Mouse (Mus musculus) G1E (cell line): ENCODE data around the gene Fcgr3. TPM values are rescaled to one million over a fixed set of nuclear protein-coding genes. Genes with fewer than 3 reads are reported as not detected.
"Not testable (repeated sequence)": the region's sequence is repeated elsewhere in the genome, so short reads cannot be mapped to it uniquely, and the experiment has no call there.

Source experiments
- ATAC-seq: 2 replicates; pipeline ENCODE4 v1.8.0; 2016; ENCODE audit warnings: mild to moderate bottlenecking; ENCODE audit not compliant: insufficient number of reproducible peaks, poor library complexity, low FRiP score, severe bottlenecking; ENCODE audit errors: extremely low read depth
- DNase-seq: peaks from one replicate; pipeline ENCODE4 v3.0.0; 2012; ENCODE audit warnings: low spot score
- H3K27me3 ChIP-seq: 2 replicates; pipeline ENCODE4 v1.6.1; 2012; ENCODE audit warnings: mild to moderate bottlenecking, low read length, inconsistent platforms; ENCODE audit not compliant: insufficient read depth
- H3K36me3 ChIP-seq: replicated peaks from 2 replicates; pipeline ENCODE3; 2012; ENCODE audit warnings: mild to moderate bottlenecking, inconsistent platforms
- H3K4me1 ChIP-seq: 2 replicates; pipeline ENCODE4 v1.6.1; 2012; ENCODE audit warnings: low read depth, low read length, inconsistent platforms, mixed read lengths; ENCODE audit not compliant: insufficient read depth
- H3K4me3 ChIP-seq: 2 replicates; pipeline ENCODE4 v1.5.1; 2012; ENCODE audit warnings: low read depth, mild to moderate bottlenecking, inconsistent platforms, low read length, moderate library complexity, mixed read lengths
- H3K9me3 ChIP-seq: replicated peaks from 2 replicates; pipeline ENCODE4 v1.6.1; 2012; ENCODE audit warnings: inconsistent platforms
- CTCF ChIP-seq: IDR thresholded peaks from 2 replicates; pipeline ENCODE4 v1.5.1; 2012; ENCODE audit warnings: low read depth, low read length, inconsistent platforms, mixed read lengths
- GATA1 ChIP-seq: IDR thresholded peaks from 2 replicates; pipeline ENCODE4 v1.6.1; 2012; ENCODE audit warnings: borderline replicate concordance, low read length, inconsistent platforms, mixed read lengths
- GATA2 ChIP-seq: IDR thresholded peaks from 2 replicates; pipeline ENCODE4 v1.6.1; 2012; ENCODE audit warnings: low read depth, low read length, inconsistent platforms, borderline replicate concordance
- POLR2AphosphoS5 ChIP-seq: IDR thresholded peaks from 2 replicates; pipeline ENCODE4 v1.6.1; 2012; ENCODE audit warnings: low read depth, low read length, inconsistent platforms; ENCODE audit not compliant: insufficient replicate concordance
- TAL1 ChIP-seq: conservative IDR thresholded peaks from 2 replicates; pipeline ENCODE4 v1.6.1; 2012; ENCODE audit warnings: low read depth, low read length, inconsistent platforms, mixed read lengths
- polyA plus RNA-seq: library from polyadenylated mRNA; stranded (reverse); fragments of >175 nt; gene quantifications from 2 replicates; pipeline ENCODE4 v1.2.3, GENCODE M21; 2012
- total RNA-seq, 2 experiments: library from RNA; stranded (forward) in 1 of 2; stranded (reverse) in 1 of 2; fragments of 200-1000 nt in 1 of 2; fragments of >200 nt in 1 of 2; fragmentation: Nextera tagmentation in 1 of 2; gene quantifications; 2 replicates each; pipeline ENCODE4 v1.2.3; 2014 to 2017

The Fcgr3 gene
- total and polyA plus RNA-seq, 3 experiments, result 1.5 to 99.6 (median 9.3) TPM

DNA sequence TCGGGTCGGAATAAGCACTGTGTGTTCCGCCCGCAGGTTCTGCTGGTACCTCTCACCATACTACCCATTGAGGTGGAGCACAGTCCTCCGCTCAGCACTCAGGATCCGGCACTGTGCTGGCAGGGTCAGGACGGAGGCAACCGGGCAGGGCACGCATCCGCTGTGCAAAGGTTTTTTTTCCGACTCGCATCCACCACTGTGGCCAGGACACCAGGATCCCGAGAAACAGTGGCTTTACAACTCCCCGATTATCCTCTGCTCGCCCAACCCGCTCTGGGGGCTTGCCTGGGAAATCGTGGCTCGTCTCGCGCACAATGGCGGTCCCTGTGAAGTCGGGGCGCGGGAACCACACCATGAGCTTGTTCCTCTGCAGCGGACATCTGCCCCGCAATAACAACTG, 21.0 kb upstream of the Fcgr3 start:
- TF ChIP-seq POLR2AphosphoS5 (no peak), CTCF (no peak), TAL1 (no peak), GATA1 (no peak), GATA2 (no peak)
- Histone ChIP-seq H3K36me3 (no peaks in the 10 kb centered on the region), H3K27me3 (no peaks in the 10 kb centered on the region), H3K4me1 (peaks cover 18% of the 10 kb centered on the region), H3K9me3 (no peaks in the 10 kb centered on the region), H3K4me3 (no peak overlapping the region)
- no peak for DNase-seq
- ATAC-seq, result no peak

DNA sequence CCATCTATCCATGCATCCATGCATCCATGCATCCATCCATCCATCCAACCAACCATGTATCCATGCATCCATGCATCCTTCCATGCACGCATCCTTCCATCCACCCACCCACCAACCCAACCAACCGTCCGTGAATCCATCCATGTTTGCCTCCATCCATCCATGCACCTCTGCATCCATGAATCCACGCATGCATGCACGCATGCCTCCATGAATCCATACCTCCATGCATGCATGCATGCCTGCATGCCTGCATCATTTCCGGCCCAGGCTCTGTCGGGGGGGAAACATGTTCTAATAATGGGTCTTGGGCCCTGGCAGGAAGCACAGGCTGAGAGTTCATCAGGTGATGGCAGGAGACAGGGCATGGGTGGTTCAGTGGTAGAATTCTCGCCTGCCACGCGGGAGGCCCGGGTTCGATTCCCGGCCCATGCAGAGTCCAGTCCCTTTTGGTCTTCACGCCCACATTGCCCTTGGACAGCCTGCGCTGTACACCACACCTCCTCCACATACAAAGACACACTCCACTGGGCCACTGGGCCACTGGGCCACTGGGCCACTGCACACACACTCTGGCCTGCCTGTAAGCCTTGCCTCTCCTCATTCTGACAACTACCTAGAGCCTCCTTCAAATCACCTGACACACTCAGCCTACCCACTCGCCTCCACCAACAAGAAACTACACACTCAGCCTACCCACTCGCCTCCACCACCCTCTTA, 16.9 kb upstream of the Fcgr3 start:
- DNase-seq, H3K27me3 ChIP-seq, H3K9me3 ChIP-seq, H3K4me3 ChIP-seq, H3K4me1 ChIP-seq, H3K36me3 ChIP-seq: not testable (repeated sequence)
- peak; percentile 37; the same call in 1 of the 2 replicates for ATAC-seq

DNA sequence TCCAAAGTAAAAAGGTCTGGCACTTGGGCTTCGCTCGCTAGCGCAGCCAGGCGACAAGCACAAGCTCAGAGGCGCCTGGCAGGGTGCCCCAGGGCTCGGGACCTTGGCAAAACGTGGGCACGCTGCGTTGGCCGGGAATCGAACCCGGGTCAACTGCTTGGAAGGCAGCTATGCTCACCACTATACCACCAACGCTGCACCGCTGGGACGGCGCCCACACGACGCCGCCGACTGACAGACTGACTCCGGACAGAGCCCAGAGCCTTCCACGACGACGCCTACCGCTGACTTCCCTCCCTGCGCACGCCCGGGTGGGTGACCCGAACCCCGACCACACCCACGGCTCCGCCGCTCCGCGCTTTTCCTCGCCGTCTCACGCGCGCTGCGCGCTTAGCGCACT, 15.1 kb upstream of the Fcgr3 start:
- not testable (repeated sequence) for H3K36me3 ChIP-seq, DNase-seq, H3K4me3 ChIP-seq, H3K9me3 ChIP-seq, H3K4me1 ChIP-seq, H3K27me3 ChIP-seq
- peak; percentile 24; the same call in 1 of the 2 replicates for ATAC-seq

DNA sequence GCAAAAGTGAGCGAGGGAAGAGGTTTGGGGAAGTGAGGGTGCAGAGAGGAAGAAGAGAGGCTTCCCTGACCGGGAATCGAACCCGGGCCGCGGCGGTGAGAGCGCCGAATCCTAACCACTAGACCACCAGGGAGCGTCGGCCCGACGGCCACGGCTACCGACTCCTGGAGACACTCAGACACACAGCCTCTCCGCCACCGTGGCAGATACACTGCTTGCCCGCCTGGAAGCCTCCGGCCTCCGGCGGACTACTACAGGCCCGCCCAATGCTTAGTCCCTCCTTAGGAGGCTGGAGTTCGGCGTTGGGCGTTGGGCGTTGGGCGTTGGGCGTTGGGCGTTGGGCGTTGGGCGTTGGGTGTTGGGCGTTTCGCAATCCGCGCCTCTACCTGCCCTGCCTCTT, 14.6 kb upstream of the Fcgr3 start:
- not testable (repeated sequence) for DNase-seq, ATAC-seq, H3K4me1 ChIP-seq, H3K27me3 ChIP-seq, H3K9me3 ChIP-seq, H3K36me3 ChIP-seq, H3K4me3 ChIP-seq

DNA sequence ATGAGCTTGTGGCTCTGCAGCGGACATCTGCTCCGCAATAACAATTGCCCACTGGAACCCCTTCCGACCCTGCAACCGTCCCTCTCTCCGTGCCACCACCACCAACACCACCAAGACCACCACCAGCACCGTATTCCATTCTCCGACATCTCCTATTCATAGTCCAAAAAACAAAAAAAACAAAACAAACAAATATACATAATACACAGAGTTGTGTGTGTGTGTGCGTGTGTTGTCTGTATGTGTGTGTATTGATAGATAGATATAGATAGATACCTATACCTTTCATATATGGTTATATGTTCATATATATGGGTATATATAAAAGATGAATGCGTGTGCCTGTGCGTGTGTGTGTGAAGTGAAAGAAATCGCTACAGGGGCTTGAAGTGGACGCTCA, 13.7 kb upstream of the Fcgr3 start:
- H3K4me3 ChIP-seq, H3K36me3 ChIP-seq, ATAC-seq, H3K4me1 ChIP-seq, DNase-seq, H3K9me3 ChIP-seq, H3K27me3 ChIP-seq: not testable (repeated sequence)

DNA sequence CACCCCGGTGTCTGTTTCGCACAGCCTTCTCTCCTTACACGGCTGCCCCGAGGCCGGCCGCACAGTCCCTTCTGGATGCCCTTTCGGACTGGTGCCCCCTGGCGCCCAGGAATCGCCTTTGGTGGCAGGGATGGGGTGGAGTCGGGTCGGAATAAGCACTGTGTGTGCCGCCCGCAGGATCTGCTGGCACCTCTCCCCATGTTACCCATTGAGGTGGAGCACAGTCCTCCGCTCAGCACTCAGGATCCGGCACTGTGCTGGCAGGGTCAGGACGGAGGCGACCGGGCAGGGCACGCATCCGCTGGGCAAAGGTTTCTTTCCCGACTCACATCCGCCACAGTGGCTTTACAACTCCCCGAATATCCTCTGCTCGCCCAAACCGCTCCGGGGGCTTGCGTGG, 13.2 kb upstream of the Fcgr3 start:
- H3K36me3 ChIP-seq, H3K9me3 ChIP-seq, H3K4me1 ChIP-seq, H3K27me3 ChIP-seq, DNase-seq, ATAC-seq, H3K4me3 ChIP-seq: not testable (repeated sequence)

DNA sequence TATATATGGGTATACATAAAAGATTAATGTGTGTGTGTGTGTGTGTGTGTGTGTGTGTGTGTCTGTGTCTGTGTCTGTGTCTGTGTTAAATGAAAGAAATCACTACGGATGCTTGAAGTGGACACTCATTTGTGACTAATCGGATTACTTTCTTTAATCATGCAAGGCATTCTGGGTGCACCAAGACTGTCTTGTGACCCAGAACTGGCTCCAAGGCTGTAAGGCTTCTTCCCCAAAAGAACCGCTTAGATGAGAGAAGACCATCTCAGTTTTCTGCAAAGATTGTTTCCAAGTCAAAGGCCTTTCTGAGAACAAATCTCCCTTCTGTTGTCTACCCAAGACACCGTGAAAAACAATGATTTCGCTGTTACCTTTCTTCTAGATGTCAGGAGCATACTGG, 12.5 kb upstream of the Fcgr3 start:
- not testable (repeated sequence) for H3K36me3 ChIP-seq, ATAC-seq, H3K4me3 ChIP-seq, H3K9me3 ChIP-seq, DNase-seq, H3K27me3 ChIP-seq, H3K4me1 ChIP-seq

DNA sequence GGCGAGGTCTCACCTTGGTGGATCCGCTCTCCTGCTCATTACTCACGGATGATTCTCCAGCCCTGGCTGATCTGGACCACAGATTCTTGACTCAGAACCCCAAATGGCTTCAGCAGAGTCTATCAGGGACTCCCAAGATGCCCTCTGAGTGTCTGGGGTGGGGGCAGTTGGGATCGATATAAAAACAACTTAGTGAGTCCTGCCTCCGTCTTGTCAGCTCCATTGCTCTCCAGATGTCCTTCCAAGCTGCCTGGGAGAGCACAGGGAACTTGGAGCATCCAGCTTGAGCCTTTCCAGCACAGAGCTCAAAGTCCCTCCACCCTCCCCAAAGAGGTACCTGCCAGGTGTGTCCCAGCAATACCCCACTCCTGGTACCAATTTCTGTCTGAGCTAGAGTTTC, 11.4 kb upstream of the Fcgr3 start:
- ATAC-seq, H3K27me3 ChIP-seq, H3K4me1 ChIP-seq, H3K9me3 ChIP-seq, H3K4me3 ChIP-seq, H3K36me3 ChIP-seq, DNase-seq: not testable (repeated sequence)

DNA sequence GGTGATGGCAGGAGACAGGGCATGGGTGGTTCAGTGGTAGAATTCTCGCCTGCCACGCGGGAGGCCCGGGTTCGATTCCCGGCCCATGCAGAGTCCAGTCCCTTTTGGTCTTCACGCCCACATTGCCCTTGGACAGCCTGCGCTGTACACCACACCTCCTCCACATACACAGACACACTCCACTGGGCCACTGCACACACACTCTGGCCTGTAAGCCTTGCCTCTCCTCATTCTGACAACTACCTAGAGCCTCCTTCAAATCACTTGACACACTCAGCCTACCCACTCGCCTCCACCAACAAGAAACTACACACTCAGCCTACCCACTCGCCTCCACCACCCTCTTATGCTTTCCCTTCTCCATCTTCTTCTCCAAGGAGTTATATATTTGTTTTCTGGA, 9.5 kb upstream of the Fcgr3 start:
- ATAC-seq, result peak; percentile 65
- H3K36me3 ChIP-seq, H3K27me3 ChIP-seq, H3K9me3 ChIP-seq, H3K4me3 ChIP-seq, DNase-seq, H3K4me1 ChIP-seq: not testable (repeated sequence)

DNA sequence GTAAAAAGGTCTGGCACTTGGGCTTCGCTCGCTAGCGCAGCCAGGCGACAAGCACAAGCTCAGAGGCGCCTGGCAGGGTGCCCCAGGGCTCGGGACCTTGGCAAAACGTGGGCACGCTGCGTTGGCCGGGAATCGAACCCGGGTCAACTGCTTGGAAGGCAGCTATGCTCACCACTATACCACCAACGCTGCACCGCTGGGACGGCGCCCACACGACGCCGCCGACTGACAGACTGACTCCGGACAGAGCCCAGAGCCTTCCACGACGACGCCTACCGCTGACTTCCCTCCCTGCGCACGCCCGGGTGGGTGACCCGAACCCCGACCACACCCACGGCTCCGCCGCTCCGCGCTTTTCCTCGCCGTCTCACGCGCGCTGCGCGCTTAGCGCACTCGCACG, 7.5 kb upstream of the Fcgr3 start:
- H3K36me3 ChIP-seq, ATAC-seq, H3K27me3 ChIP-seq, H3K4me1 ChIP-seq, DNase-seq, H3K9me3 ChIP-seq, H3K4me3 ChIP-seq: not testable (repeated sequence)

DNA sequence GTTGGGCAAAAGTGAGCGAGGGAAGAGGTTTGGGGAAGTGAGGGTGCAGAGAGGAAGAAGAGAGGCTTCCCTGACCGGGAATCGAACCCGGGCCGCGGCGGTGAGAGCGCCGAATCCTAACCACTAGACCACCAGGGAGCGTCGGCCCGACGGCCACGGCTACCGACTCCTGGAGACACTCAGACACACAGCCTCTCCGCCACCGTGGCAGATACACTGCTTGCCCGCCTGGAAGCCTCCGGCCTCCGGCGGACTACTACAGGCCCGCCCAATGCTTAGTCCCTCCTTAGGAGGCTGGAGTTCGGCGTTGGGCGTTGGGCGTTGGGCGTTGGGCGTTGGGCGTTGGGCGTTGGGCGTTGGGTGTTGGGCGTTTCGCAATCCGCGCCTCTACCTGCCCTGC, 7.0 kb upstream of the Fcgr3 start:
- not testable (repeated sequence) for H3K4me1 ChIP-seq, DNase-seq, H3K4me3 ChIP-seq, H3K36me3 ChIP-seq, H3K27me3 ChIP-seq, ATAC-seq, H3K9me3 ChIP-seq
